Mouse (Mus musculus): ENCODE results near the gene Olfr649. TPM values are rescaled to one million over a fixed set of nuclear protein-coding genes. Genes with fewer than 3 reads are reported as not detected.

Olfr649 gene
- not detected in 2 replicates for polyA plus RNA-seq (2015; fragmentation: Nextera tagmentation; extraction: Ambion mirVana)

DNA sequence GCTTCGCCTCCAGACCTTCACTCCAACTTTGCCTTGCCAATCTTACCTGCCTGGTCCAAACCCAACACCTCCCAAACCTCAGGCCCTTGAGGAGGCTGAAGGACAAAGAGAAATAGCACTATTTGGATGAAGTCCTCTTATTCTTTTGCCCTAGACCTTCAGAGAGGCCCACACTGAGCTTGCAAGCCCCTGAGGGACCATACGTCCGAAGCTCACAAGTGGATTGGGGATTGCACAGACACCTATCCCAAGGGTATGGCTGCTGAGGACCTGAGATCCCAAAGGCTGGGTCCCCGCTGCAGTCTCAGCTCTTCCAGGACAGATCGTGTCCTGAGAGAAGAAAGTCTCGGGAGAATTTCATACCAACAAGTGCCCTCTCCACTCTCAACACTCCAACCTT is at the start of gene Olfr649:
TSS of gene Olfr649 (minus strand) at position 101 of the 400 bp plus-strand sequence.
- H3K9me3 ChIP-seq: no peaks in the 10 kb centered on the region
- no peak within 1 kb of the TSS for H3K4me3 ChIP-seq
- WGBS: 70% methylated on average over 6 of the region's 6 CpGs
- no peak within 1 kb of the TSS for H3K9ac ChIP-seq
- no peak within 1 kb of the TSS for H3K4me2 ChIP-seq
- ATAC-seq (ENCODE audit: extremely low read depth, insufficient number of reproducible peaks, low FRiP score, low TSS enrichment): no peak
- H3K4me1 ChIP-seq: no peaks in the 10 kb centered on the region
- H3K27me3 ChIP-seq (replicated peaks): no peaks in the 10 kb centered on the region
- no peak within 1 kb of the TSS for H3K27ac ChIP-seq (replicated peaks)
- no peaks in the 10 kb centered on the region for H3K36me3 ChIP-seq

DNA sequence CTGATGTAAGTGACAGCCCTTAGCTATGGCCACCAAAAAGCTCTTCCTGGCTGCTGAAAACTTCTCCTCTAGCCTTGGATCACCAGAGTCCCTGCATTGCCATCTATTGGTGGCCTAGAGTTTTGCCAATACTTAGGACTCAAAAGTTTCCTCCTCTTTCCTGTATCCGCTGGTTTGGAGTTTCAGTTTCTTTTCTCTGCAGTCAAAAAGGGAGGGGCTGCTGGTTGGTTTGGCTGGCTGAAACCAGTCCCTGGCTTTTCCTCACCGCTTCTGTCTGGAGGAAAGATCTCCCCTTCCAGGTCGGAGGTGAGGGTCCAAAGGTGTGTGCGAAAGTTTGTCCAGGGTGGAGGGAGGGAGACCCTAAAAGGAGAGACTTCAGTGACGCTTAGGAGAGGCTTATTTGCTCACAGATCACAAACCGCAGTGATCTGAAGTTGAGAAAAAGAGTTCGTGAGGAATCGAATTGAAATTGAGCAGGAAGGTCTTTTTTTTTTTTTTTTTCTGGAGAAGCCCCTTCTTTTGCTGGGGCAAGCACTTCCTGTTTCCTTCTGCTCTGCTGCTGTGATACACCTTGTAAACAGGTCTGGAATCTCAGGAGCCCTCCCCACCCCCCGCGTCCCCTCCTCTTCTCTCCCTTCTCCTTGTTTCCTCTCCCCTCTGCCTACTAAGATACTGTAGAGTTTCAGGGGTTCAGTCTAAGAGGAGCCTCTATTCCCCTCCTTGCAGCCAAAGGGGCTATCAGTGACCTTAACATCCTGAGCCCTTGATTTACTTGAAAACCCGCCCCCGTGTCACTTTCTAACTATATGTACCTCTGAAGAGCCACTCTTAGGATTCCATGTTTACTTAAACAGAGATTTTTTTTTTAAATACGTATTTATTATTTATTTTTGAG is 48.7 kb upstream of the Olfr649 start, which contains the start of gene Trim34a:
TSS of gene Trim34a (plus strand) at position 171 of the 895 bp plus-strand sequence.
- 8% methylated on average over 13 of the region's 13 CpGs for WGBS
- Histone ChIP-seq H3K27me3 (replicated peaks) (no peaks in the 10 kb centered on the region), H3K27ac (replicated peaks) (peak within 1 kb of the TSS; percentile 76), H3K4me3 (peak within 1 kb of the TSS; percentile 74), H3K9ac (peak within 1 kb of the TSS; percentile 88), H3K4me2 (peak within 1 kb of the TSS; percentile 73), H3K4me1 (peaks cover 7% of the 10 kb centered on the region; the same call in 1 of the 2 replicates), H3K36me3 (no peaks in the 10 kb centered on the region), H3K9me3 (no peaks in the 10 kb centered on the region)
- no peak for ATAC-seq (ENCODE audit: extremely low read depth, insufficient number of reproducible peaks, low FRiP score, low TSS enrichment)

DNA sequence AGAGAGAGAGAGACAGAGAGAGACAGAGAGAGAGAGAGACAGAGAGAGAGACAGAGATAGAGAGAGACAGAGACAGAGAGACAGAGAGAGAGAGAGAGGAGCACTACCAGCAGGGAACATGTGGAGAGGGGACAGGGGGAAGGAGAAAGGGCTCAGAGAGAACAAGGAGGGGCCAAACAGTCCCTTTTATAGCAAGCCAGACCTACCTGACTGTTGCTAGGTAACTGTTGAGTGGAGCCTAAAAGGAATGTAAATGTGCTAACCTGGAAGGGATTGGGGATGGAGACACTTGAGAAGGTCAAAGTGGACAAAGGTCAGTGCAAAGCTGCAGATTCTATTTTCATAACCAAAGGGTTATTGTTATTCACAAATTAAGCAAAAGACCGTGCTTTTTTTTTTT is 47.8 kb upstream of the Olfr649 start:
- WGBS: 42% methylated on average over 1 of the region's 1 CpGs
- Histone ChIP-seq H3K9ac (no peak overlapping the region), H3K36me3 (no peaks in the 10 kb centered on the region), H3K9me3 (no peaks in the 10 kb centered on the region), H3K4me3 (no peak overlapping the region), H3K4me1 (peaks cover 7% of the 10 kb centered on the region; the same call in 1 of the 2 replicates), H3K4me2 (peak overlapping the region; percentile 73), H3K27me3 (replicated peaks) (no peaks in the 10 kb centered on the region), H3K27ac (replicated peaks) (no peak overlapping the region)
- ATAC-seq (ENCODE audit: extremely low read depth, insufficient number of reproducible peaks, low FRiP score, low TSS enrichment): no peak

DNA sequence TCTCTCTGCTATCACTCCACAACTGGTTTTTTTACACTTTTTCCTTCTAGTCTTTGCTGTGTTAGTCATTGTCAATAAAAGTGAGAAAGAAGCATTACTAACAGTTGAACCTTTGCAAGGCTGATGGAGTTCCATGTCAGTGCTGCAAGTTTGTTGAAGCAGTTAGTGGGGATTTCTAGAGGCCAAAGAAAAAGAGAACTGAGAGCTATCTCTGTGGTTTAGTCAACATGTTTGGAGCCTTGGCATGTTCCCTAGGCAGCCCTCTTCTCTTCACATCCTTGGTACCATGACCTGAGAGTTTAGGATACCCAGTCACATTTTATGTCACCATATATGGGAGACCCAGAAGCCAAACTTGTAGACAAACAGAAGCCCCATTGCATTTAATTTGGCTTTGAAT is 45.1 kb upstream of the Olfr649 start:
- Histone ChIP-seq H3K4me3 (no peak overlapping the region), H3K9ac (no peak overlapping the region), H3K4me1 (peaks cover 7% of the 10 kb centered on the region; the same call in 1 of the 2 replicates), H3K4me2 (no peak overlapping the region), H3K27ac (replicated peaks) (no peak overlapping the region), H3K9me3 (no peaks in the 10 kb centered on the region), H3K27me3 (replicated peaks) (no peaks in the 10 kb centered on the region), H3K36me3 (no peaks in the 10 kb centered on the region)
- ATAC-seq (ENCODE audit: extremely low read depth, insufficient number of reproducible peaks, low FRiP score, low TSS enrichment): no peak

DNA sequence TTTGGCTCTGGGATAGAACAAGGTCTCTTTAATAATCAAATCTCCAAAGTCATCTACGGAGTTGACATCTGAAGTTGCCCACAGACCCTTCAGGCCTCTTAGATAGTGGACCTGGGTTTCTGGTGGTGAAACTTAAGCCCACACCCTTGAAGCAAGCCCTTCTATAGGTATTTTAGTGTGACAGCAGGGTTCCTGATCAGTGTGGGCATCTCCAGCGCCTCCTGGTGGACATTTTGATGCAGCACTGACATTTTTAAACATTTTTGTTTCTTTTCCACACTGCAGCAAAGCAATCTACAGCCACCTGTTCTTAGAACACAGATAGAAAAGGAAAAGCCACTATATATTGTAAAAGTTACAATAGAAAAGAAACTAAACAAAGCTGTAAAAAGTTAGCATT is 35.4 kb upstream of the Olfr649 start:
- H3K9me3 ChIP-seq: no peaks in the 10 kb centered on the region
- H3K4me1 ChIP-seq: no peaks in the 10 kb centered on the region
- H3K27ac ChIP-seq (replicated peaks): no peak overlapping the region
- no peak for ATAC-seq (ENCODE audit: extremely low read depth, insufficient number of reproducible peaks, low FRiP score, low TSS enrichment)
- H3K4me3 ChIP-seq: no peak overlapping the region
- H3K4me2 ChIP-seq: no peak overlapping the region
- H3K36me3 ChIP-seq: peaks cover 30% of the 10 kb centered on the region
- WGBS: 27% methylated on average over 2 of the region's 2 CpGs
- no peaks in the 10 kb centered on the region for H3K27me3 ChIP-seq (replicated peaks)
- no peak overlapping the region for H3K9ac ChIP-seq

DNA sequence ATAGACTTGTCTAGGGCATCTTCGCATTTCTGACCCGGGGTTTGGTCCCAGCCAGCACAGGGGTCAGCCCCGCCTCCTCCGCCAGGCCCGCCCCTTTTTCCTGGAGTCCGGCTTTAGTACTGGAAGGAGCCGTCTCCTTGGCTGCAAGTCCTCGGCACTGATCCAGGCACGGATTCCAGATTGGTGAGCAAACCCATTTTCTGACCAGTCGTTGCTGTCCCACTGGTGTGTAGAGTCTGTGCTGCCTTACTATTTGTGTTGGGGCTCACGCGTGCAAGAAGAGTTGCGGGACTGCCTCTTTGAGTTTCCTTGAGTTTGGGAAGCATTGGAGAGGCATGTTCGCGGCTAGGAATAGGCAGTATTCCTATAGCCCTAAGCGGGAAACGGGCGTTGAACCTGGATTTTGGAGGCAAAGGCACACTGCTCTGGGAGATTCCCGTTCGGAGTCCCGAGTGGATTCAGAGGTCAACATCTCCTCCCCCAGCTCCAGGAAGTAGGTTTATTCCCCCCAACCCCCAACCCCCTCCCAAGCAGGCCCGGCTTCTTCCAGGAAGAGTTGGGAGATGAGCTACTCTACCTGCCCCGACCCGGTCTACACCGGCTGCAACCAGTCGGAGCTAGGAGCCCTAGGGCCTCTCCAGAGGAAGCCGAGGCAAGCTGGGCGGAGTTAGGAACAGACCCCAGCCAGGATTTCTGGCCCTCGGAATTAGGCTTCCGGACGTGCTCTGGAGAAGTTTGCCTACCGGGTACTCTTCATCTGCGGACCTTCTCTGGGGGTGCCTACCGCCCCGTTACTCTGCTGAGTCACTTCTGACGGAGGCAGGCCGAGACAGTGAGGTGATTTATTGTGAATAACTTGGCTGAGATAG is 23.1 kb upstream of the Olfr649 start, which contains the start of gene Trim6:
TSS of gene Trim6 (plus strand) at position 93 of the 869 bp plus-strand sequence.
- Histone ChIP-seq H3K4me2 (peak within 1 kb of the TSS; percentile 81), H3K4me3 (peak within 1 kb of the TSS; percentile 61), H3K27ac (replicated peaks) (peak within 1 kb of the TSS; percentile 62), H3K27me3 (replicated peaks) (no peaks in the 10 kb centered on the region), H3K9ac (peak within 1 kb of the TSS; percentile 79), H3K4me1 (peaks cover 5% of the 10 kb centered on the region), H3K36me3 (no peaks in the 10 kb centered on the region), H3K9me3 (no peaks in the 10 kb centered on the region)
- under 1% methylated on average over 37 of the region's 37 CpGs for WGBS
- peak; percentile 76; the same call in 1 of the 2 replicates for ATAC-seq (ENCODE audit: extremely low read depth, insufficient number of reproducible peaks, low FRiP score, low TSS enrichment)

DNA sequence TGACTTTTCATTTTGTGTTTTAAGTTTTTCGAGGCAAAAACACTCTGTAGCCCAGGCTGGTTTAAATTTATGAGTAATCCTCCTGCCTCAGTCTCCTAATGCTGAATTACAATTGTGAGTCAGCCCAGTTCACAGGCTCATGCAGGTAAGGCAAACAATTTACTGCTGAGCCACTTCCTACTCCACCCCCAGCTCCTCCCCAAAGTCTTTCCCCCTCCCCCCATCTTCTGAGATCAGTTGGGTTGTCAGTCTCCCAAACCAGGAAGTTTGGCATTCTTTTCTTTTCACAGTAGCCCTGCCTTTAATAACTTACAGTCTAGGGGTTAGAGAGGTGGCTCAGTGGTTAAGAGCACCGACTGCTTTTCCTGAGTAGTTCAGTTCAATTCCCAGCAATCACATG is 22.1 kb upstream of the Olfr649 start:
- H3K9ac ChIP-seq: no peak overlapping the region
- H3K4me3 ChIP-seq: no peak overlapping the region
- H3K27ac ChIP-seq (replicated peaks): no peak overlapping the region
- no peak overlapping the region for H3K4me2 ChIP-seq
- no peaks in the 10 kb centered on the region for H3K9me3 ChIP-seq
- WGBS: 63% methylated on average over 2 of the region's 2 CpGs
- no peaks in the 10 kb centered on the region for H3K27me3 ChIP-seq (replicated peaks)
- H3K36me3 ChIP-seq: no peaks in the 10 kb centered on the region
- peaks cover 5% of the 10 kb centered on the region for H3K4me1 ChIP-seq
- no peak for ATAC-seq (ENCODE audit: extremely low read depth, insufficient number of reproducible peaks, low FRiP score, low TSS enrichment)

DNA sequence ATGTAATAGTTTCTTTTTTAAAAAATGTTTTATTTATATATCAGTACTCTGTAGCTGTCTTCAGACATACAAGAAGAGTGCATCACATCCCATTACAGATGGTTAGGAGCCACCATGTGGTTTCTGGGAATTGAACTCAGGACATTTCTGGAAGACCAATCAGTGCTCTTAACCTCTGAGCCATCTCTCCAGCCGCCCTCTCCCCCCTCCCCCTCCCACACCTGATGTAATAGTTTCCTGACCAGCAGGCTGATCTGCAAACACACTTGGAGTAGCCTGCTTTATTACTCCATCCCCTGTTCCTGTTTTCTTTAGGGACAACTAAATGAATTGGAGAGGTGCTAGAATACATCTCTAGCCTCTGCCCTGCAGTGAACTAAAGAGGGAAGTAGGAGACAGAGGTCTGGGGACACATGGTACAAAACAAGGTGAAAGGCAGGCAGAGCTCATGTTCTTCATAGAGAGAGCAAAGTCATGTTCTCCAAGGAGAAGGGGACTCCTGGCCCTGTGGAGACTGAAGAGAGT is 20.3 kb upstream of the Olfr649 start:
- WGBS: 39% methylated on average over 1 of the region's 1 CpGs
- Histone ChIP-seq H3K9ac (no peak overlapping the region), H3K36me3 (no peaks in the 10 kb centered on the region), H3K4me1 (peaks cover 5% of the 10 kb centered on the region), H3K4me2 (no peak overlapping the region), H3K27me3 (replicated peaks) (no peaks in the 10 kb centered on the region), H3K4me3 (no peak overlapping the region), H3K9me3 (no peaks in the 10 kb centered on the region), H3K27ac (replicated peaks) (no peak overlapping the region)
- no peak for ATAC-seq (ENCODE audit: extremely low read depth, insufficient number of reproducible peaks, low FRiP score, low TSS enrichment)

DNA sequence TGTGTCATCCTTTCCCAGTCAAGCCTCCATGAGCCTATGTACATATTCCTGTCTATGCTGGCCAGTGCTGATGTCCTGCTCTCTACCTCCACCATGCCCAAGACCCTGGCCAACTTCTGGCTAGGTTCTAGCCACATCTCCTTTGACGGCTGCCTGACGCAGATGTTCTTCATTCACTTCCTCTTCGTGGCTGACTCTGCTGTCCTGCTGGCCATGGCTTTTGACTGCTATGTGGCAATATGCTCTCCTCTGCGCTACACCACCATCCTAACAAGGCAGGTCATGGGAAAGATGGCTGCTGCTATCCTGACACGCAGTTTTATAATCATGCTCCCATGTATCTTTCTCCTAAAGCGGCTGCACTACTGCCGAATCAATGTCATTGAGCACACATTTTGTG is 10.4 kb upstream of the Olfr649 start:
- Histone ChIP-seq H3K27me3 (replicated peaks) (no peaks in the 10 kb centered on the region), H3K27ac (replicated peaks) (no peak overlapping the region), H3K36me3 (no peaks in the 10 kb centered on the region), H3K4me2 (no peak overlapping the region), H3K4me1 (no peaks in the 10 kb centered on the region), H3K9ac (no peak overlapping the region), H3K9me3 (no peaks in the 10 kb centered on the region), H3K4me3 (no peak overlapping the region)
- ATAC-seq (ENCODE audit: extremely low read depth, insufficient number of reproducible peaks, low FRiP score, low TSS enrichment): no peak
- 87% methylated on average over 7 of the region's 7 CpGs for WGBS

DNA sequence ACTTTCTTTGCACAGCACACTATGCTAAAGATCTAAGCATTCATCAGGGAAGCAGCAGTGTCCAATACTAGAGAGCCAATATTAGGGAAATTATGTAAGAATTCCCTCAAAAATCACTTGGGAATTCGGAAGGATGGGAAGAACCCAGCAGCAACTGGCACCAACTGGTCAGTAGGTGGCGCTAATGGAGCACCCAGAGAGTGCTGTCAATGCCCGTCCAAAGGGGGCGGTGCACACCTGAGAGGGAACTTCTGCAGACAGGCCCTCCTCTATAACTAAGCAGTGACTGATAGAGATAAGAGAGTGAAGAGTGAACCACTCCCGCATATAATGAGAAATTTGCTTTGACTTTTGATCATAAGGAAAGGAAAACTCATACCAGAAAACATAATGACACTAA is 4.0 kb upstream of the Olfr649 start:
- Histone ChIP-seq H3K9me3 (no peaks in the 10 kb centered on the region), H3K36me3 (no peaks in the 10 kb centered on the region), H3K4me1 (no peaks in the 10 kb centered on the region), H3K4me3 (no peak overlapping the region), H3K9ac (no peak overlapping the region), H3K27me3 (replicated peaks) (no peaks in the 10 kb centered on the region), H3K4me2 (no peak overlapping the region), H3K27ac (replicated peaks) (no peak overlapping the region)
- WGBS: 3% methylated on average over 5 of the region's 5 CpGs
- no peak for ATAC-seq (ENCODE audit: extremely low read depth, insufficient number of reproducible peaks, low FRiP score, low TSS enrichment)

DNA sequence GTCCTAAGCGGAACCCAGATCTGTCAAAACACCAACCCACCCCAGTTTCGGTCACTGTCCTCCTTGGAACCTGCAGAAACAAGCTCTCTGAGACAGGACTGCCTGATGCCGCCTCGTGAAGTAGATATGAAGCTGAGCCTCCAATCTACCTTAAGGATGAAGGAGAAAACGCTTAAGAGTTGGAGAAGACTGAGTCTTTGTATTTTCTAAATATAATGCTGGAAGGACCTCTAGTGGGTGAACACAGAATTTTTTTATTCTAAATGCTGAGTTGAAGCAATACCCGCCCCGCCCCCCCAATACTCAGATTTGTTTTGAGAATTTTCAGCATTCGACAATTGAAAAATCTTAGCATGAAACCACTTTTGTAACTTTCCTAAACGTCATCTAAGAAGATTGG is 4.5 kb downstream of the Olfr649 start:
- H3K4me2 ChIP-seq: no peak overlapping the region
- H3K9me3 ChIP-seq: no peaks in the 10 kb centered on the region
- H3K36me3 ChIP-seq: no peaks in the 10 kb centered on the region
- no peaks in the 10 kb centered on the region for H3K4me1 ChIP-seq
- no peak overlapping the region for H3K4me3 ChIP-seq
- no peak overlapping the region for H3K9ac ChIP-seq
- no peak overlapping the region for H3K27ac ChIP-seq (replicated peaks)
- WGBS: 55% methylated on average over 9 of the region's 9 CpGs
- H3K27me3 ChIP-seq (replicated peaks): no peaks in the 10 kb centered on the region
- ATAC-seq (ENCODE audit: extremely low read depth, insufficient number of reproducible peaks, low FRiP score, low TSS enrichment): no peak

Data from heart, embryonic 13.5 days (tissue).